Mouse (Mus musculus): Measurements from ENCODE around the gene Pik3r4.

The Pik3r4 gene

DNA sequence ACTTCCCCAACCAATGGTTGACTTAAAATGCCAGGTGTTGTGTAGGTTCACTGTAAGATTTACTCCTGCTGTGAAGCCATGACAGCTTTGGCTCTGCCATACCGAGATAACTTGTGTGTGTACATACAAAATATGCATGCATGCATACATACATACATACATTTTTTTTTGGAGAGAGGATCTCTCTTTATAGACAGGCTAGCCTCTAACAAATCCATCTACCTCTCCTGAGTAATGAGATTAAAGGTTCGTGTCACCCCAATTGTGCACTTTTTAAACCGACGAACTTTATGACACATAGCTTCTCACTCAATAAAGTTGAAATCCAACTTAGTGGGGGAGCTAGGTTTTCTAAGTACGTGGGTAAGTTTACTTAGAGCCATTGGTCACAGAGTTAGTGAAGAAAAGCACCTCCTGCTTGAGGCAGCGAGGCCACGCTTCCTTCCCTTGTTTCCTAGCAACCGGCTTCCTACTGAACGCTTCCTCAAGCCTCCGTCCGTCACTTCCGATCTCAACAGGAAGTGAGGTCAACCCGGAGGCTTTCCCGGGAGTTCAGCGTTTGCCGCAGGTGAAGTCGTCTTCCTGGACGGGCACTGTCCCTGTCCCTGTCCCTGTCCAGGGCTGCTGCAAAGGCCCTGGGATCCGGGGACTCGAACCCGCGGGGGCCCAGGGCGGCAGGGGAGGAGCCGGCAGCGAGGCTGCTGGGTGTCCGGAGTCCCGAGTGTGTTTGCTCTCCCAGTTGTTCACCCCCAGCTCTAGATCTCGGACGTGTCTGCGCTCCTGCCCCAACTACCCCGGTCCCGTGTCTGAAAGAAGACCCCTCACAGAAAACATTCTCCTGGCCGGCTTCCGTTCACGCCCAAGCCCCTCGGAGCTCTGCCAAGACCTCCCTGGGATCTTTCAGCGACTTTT, at the start of gene Pik3r4:
Pik3r4 (plus strand) TSS at position 519 of the 912 bp plus-strand sequence.
- peak; percentile 98 for DNase-seq (ENCODE audit: low read depth, low spot score)

- peak; percentile 62 for DNase-seq (ENCODE audit: low read depth, low spot score)
Measured at GRCm38 (mm10) chr9:105598906-105599305, 43.9 kb upstream of the Pik3r4 start.

DNA sequence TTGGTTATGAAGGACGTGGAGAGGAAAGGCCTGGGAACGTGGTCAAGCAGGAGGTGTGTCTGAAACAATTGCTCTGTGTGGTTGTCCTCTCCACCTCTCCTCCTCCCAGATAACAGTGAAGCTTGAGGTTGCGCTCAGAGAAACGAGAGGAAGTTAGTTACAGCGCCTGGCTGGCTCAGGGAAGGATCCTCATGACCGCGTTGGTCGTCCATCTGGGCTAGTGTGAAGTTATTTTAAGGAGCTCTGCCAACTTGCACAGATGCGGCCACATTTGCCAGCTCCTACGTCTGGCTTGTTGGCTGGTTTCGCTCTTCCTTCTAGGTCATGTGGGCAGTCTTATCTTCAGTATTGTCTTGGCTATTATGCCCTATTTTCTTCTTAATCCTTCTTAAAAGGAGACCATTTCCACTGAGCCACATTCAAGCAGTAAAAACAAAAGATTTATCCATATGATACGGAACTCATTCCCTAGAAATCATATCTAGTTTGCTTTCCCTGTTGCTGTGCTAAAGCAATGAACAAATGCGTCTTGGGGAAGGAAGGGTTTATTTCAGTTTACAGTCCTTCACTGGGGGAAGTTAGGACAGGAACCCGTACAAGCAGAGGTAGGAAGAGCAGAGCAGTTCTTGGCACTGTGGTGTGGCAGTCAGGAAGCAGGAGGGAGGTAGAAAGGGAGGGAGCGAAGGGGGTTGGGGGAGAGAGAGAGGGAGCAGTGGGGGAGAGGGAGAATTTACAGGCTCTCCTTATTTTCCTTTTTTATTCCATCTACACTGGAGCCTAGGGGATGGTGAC, 30.6 kb upstream of the Pik3r4 start:
- no peak for DNase-seq (ENCODE audit: low read depth, low spot score)

DNA sequence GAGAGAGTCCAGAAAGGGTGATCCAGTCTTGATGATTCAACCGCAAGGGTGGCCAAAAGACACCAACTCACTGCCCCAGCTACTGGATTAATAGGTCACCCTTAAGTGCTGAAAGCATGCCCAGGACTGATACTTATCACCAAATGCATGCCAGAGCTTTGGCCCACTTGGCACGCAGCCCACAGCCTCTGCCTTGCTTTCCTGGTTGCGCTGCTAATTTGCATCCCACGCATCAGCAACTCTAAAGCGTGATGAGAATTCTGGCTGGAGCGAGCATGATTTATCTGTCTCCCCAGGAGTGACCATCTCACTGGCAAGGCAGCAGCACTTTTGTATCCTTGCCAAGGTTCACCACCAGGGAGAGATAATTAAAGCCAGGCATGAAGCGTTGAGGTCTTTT, 29.9 kb upstream of the Pik3r4 start:
- DNase-seq (ENCODE audit: low read depth, low spot score), result no peak

DNA sequence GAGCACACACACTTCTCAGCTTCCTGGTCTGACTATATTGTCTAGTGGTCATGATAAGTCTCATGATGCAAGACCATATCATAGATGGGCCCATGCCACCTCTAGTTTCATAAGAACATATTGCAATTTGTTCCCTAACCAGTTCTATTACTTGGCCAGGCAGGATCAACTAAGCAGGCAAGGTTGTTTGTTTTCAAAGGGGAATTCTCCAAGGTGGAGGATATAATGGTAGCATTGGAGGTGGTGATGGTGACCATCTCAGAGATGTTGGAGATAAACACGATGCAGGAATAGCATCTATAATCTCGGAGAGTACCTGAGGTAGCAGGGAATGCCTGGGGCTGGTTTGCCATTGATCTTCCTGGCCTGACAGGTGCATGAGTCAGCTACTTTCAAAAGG, 26.8 kb upstream of the Pik3r4 start:
- DNase-seq (ENCODE audit: low read depth, low spot score), result no peak

GRCm38 (mm10) chr9:105617274-105617673, 25.5 kb upstream of the Pik3r4 start:
- peak; percentile 58 for DNase-seq (ENCODE audit: low read depth, low spot score)

- DNase-seq (ENCODE audit: low read depth, low spot score), result no peak
Measured at GRCm38 (mm10) chr9:105633961-105634360, 8.8 kb upstream of the Pik3r4 start.

GRCm38 (mm10) chr9:105641377-105641776, 1.4 kb upstream of the Pik3r4 start:
- peak; percentile 93 for DNase-seq (ENCODE audit: low read depth, low spot score)

GRCm38 (mm10) chr9:105656189-105656588, 13.4 kb downstream of the Pik3r4 start:
- no peak for DNase-seq (ENCODE audit: low read depth, low spot score)

DNA sequence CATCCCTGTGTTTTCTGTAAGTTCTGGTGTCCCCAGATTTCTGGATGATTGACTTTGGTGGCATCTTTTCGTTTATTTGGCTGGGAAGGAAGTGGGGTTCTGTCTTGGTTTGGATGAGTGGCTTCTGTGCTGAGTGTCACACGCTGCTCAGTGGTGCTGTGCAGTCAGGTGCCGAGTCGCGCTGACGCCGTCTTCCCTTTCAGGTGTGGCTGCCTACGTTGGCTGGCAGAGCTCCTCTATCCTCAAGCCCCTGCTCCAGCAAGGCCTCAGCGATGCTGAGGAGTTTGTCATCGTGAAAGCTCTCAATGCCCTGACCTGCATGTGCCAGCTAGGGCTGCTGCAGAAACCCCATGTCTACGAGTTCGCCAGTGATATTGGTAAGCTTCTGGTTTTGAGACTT, 15.4 kb downstream of the Pik3r4 start:
- no peak for DNase-seq (ENCODE audit: low read depth, low spot score)

- DNase-seq (ENCODE audit: low read depth, low spot score), result no peak
Measured at GRCm38 (mm10) chr9:105659877-105660276, 17.1 kb downstream of the Pik3r4 start.

- DNase-seq (ENCODE audit: low read depth, low spot score), result no peak
Measured at GRCm38 (mm10) chr9:105665269-105665668, 22.5 kb downstream of the Pik3r4 start.

DNA sequence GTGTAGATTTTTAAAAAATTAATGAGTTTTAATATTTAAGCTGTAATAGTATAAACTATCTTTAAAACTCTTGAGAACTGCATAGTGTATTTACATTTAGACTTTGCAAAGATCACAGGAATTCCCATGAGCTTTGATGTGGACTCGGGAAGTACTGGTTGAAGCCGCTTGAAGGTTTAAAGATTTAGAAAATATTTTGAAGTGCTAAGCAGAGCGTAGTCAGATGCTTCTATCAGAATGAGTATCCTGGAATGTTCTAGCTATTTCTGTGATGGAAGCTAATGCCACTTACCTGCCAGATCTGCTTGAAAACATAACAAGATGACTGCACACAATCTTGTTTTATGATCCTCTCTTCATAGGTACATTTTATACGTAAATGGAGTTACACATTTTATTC, 28.1 kb downstream of the Pik3r4 start:
- no peak for DNase-seq (ENCODE audit: low read depth, low spot score)

DNA sequence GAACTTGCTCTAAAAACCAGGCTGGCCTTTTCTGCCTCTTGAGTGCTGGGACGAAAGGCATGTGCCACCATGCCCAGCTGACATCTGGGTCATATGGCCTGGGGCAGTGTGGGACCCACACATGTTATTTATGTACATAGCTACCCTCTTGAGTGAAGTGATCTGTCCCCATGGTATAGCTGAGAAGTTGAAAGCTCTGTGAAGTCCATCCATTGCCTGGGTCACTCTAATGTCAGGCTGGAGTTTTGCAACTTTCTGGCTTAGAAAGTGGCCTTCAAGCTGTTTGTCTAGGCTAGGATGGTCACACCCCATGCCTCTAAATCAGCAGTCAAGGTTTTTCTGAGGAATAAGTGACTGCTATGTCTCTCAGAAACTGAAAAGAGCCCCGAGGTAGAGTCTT, 29.3 kb downstream of the Pik3r4 start:
- DNase-seq (ENCODE audit: low read depth, low spot score), result no peak

DNA sequence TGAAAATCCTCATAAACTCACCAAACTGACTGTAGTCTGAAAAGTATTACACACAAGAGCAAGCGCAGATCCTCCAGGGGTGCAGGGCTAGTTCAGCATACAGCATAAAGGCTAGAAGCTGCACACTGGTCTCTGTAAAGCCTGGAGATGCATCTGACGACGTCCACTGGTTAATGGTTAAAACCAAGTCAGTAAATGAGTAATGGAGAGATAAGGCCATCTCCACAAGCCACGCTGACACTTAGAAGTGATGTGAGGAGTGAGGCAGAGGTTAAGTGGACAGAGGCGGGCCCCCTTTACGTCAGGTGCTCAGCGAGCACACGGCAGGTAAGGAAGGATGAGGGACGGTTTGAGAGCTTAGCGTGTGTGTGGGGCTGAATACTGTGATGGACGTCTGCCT, 33.2 kb downstream of the Pik3r4 start:
- DNase-seq (ENCODE audit: low read depth, low spot score), result no peak

GRCm38 (mm10) chr9:105681386-105681785, 38.6 kb downstream of the Pik3r4 start:
- no peak for DNase-seq (ENCODE audit: low read depth, low spot score)

DNA sequence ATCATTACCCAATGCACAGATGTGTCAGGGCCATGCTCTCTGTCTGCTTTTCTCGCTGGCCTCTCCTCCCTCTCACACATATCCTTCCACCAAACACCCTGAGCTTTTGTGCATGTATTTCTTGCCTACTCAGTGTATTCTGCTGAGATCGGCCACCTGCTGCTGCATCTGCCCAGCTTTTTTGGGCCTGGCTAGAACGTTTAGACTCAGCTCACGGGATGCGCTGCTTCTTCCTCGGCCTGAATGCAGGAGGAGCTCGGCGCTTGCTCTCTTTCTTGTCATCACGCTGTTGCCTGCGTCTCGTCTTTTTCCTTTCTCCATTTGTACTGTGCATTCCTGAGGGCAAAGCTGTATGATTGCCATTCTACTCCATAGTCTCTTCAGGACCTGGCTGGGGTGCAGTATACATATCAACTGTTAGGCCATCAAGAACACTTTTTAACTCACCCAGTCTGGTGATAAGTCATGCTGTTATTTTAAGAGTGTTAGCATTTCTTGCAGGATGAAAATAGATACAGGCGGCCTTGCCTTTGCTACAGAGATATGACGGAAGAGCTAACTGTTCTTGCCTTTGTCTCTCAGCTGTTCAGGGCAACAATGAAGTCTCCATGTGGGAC, 41.9 kb downstream of the Pik3r4 start:
- DNase-seq (ENCODE audit: low read depth, low spot score), result no peak

GRCm38 (mm10) chr9:105689485-105689884, 46.7 kb downstream of the Pik3r4 start:
- DNase-seq (ENCODE audit: low read depth, low spot score), result no peak

GRCm38 (mm10) chr9:105692472-105692871, 49.7 kb downstream of the Pik3r4 start:
- DNase-seq (ENCODE audit: low read depth, low spot score), result peak; percentile 21

DNA sequence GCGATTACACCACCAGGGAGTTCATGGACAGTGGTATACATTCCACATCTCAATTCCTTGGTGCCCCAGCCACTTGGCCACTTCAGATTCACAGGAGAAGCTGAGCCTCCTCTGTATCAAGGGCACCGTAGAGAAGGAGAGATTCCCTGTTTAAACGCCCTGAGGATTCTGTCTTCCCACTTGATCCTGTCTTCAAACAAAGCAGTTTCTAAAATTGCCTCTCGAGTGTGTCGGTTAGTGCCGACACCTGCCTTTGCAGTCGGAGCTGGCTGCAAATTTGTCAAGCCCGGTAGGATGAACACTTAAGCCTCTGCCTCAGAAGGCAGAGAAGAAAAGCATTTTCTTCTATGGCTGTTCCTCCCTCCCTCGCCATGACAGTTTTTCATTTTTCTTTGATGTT, 50.3 kb downstream of the Pik3r4 start:
- no peak for DNase-seq (ENCODE audit: low read depth, low spot score)

DNA sequence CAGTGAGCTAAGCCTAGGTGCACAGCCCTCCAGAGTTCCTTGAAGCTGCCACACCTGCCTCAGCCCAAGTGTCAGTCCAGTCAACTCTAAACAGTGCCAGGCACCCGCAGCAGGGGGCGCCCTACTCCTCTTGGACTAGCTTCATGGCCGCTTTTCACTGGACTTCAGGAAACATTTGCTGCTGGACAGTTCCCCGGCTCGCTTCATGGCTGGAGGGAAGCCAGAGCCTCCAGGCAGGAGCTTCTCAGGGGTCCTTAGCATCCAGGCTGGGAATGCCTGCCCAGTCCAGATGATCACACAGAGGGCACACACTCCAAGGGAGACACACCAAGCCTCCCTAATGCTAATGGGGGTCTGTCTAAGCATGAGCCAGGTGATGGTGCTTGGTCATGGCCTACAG, 51.1 kb downstream of the Pik3r4 start:
- DNase-seq (ENCODE audit: low read depth, low spot score), result peak; percentile 82
